Mouse (Mus musculus) liver, embryonic 13.5 days (tissue): ENCODE data around the gene Nuak1. TPM values are rescaled to one million over a fixed set of nuclear protein-coding genes. Genes with fewer than 3 reads are reported as not detected.

Source experiments
- ATAC-seq: fragments of 200-750 bp; cut with Nextera tagmentation; 2 replicates; pipeline ENCODE4 v1.8.0; 2017; ENCODE audit warnings: low read depth, mild to moderate bottlenecking, moderate number of reproducible peaks, moderate library complexity
- DNase-seq: peaks from one replicate; pipeline ENCODE4 v3.0.0; 2022
- H3K27ac ChIP-seq: fragments of 300-500 bp; sonication (generic); 2 replicates; pipeline ENCODE4 v1.5.1; 2015; ENCODE audit warnings: moderate library complexity, mild to moderate bottlenecking, inconsistent platforms
- H3K27me3 ChIP-seq: fragments of 300-500 bp; sonication (generic); 2 replicates; pipeline ENCODE4 v1.6.1; 2015; ENCODE audit warnings: mild to moderate bottlenecking, inconsistent platforms
- H3K36me3 ChIP-seq: fragments of 300-500 bp; sonication (generic); 2 replicates; pipeline ENCODE4 v1.6.1; 2015; ENCODE audit warnings: mild to moderate bottlenecking, inconsistent platforms
- H3K4me1 ChIP-seq: fragments of 300-500 bp; sonication (generic); replicated peaks from 2 replicates; pipeline ENCODE4 v1.6.1; 2015; ENCODE audit warnings: inconsistent platforms
- H3K4me2 ChIP-seq: fragments of 300-500 bp; sonication (generic); 2 replicates; pipeline ENCODE4 v1.6.1; 2015; ENCODE audit warnings: inconsistent platforms, mild to moderate bottlenecking, moderate library complexity
- H3K4me3 ChIP-seq: fragments of 300-500 bp; sonication (generic); replicated peaks from 2 replicates; pipeline ENCODE4 v1.5.1; 2015; ENCODE audit warnings: mild to moderate bottlenecking, inconsistent platforms
- H3K9ac ChIP-seq: fragments of 300-500 bp; sonication (generic); 2 replicates; pipeline ENCODE4 v1.6.1; 2015; ENCODE audit warnings: mild to moderate bottlenecking, inconsistent platforms
- H3K9me3 ChIP-seq: fragments of 300-500 bp; sonication (generic); replicated peaks from 2 replicates; pipeline ENCODE4 v1.6.1; 2016; ENCODE audit warnings: inconsistent platforms
- WGBS: fragments of 180-500 bp; shearing (Covaris S2); methylation state at CpG from one replicate; pipeline ENCODE4 v1.1.7; 2015; ENCODE audit not compliant: insufficient replicate concordance; 5-methylcytosine and 5-hydroxymethylcytosine counted together
- polyA plus RNA-seq: library from polyadenylated mRNA; unstranded; fragments of >200 nt; fragmentation: Nextera tagmentation; extraction: Ambion mirVana; gene quantifications from 2 replicates; pipeline ENCODE4 v1.2.1, GENCODE M21; 2015

The Nuak1 gene
- polyA plus RNA-seq, 1 experiment from 2014 or later: 0.12 TPM

GRCm38 (mm10) chr10:84374996-84375395 is 65.4 kb downstream of the Nuak1 start:
- no peak for DNase-seq
- Histone ChIP-seq H3K4me1 (no peaks in the 10 kb centered on the region), H3K9ac (no peak overlapping the region), H3K27ac (no peak overlapping the region), H3K4me3 (no peak overlapping the region), H3K9me3 (no peaks in the 10 kb centered on the region), H3K36me3 (no peaks in the 10 kb centered on the region), H3K4me2 (no peak overlapping the region), H3K27me3 (no peaks in the 10 kb centered on the region)
- ATAC-seq: no peak
- 80% methylated on average over 18 of the region's 18 CpGs for WGBS

- no peak for ATAC-seq
Observed at GRCm38 (mm10) chr10:84373476-84373875, 66.9 kb downstream of the Nuak1 start.

GRCm38 (mm10) chr10:84372161-84373095 is 68.0 kb downstream of the Nuak1 start:
- Histone ChIP-seq H3K9ac (no peak overlapping the region), H3K27me3 (no peaks in the 10 kb centered on the region), H3K4me3 (no peak overlapping the region), H3K9me3 (no peaks in the 10 kb centered on the region), H3K4me1 (no peaks in the 10 kb centered on the region), H3K27ac (no peak overlapping the region), H3K36me3 (no peaks in the 10 kb centered on the region), H3K4me2 (no peak overlapping the region)
- ATAC-seq (no peak), DNase-seq (no peak)
- 60% methylated on average over 18 of the region's 18 CpGs for WGBS

More at GRCm38 (mm10) chr10:84373476-84373875, 66.9 kb downstream of the Nuak1 start:
- Histone ChIP-seq H3K9me3 (no peaks in the 10 kb centered on the region), H3K9ac (no peak overlapping the region), H3K4me3 (no peak overlapping the region), H3K27ac (no peak overlapping the region), H3K4me1 (no peaks in the 10 kb centered on the region), H3K36me3 (no peaks in the 10 kb centered on the region), H3K4me2 (no peak overlapping the region), H3K27me3 (no peaks in the 10 kb centered on the region)
- WGBS: 61% methylated on average over 2 of the region's 2 CpGs
- DNase-seq: no peak

GRCm38 (mm10) chr10:84371681-84372160 is 68.7 kb downstream of the Nuak1 start:
- H3K27ac ChIP-seq: no peak overlapping the region
- DNase-seq: no peak

GRCm38 (mm10) chr10:84371230-84371629 is 69.2 kb downstream of the Nuak1 start:
- 56% methylated on average over 4 of the region's 4 CpGs for WGBS
- Histone ChIP-seq H3K36me3 (no peaks in the 10 kb centered on the region), H3K4me2 (no peak overlapping the region), H3K9me3 (no peaks in the 10 kb centered on the region), H3K4me3 (no peak overlapping the region), H3K4me1 (no peaks in the 10 kb centered on the region), H3K27ac (no peak overlapping the region), H3K9ac (no peak overlapping the region), H3K27me3 (no peaks in the 10 kb centered on the region)
- ATAC-seq: no peak
- DNase-seq: no peak

More at GRCm38 (mm10) chr10:84371681-84372160, 68.7 kb downstream of the Nuak1 start:
- Histone ChIP-seq H3K27me3 (no peaks in the 10 kb centered on the region), H3K36me3 (no peaks in the 10 kb centered on the region), H3K9me3 (no peaks in the 10 kb centered on the region), H3K4me1 (no peaks in the 10 kb centered on the region), H3K9ac (no peak overlapping the region), H3K4me3 (no peak overlapping the region), H3K4me2 (no peak overlapping the region)
- WGBS: 35% methylated on average over 10 of the region's 10 CpGs
- ATAC-seq: no peak

- H3K4me1 ChIP-seq: no peaks in the 10 kb centered on the region
- no peak overlapping the region for H3K9ac ChIP-seq
- no peak overlapping the region for H3K4me2 ChIP-seq
- WGBS: 40% methylated on average over 11 of the region's 11 CpGs
- DNase-seq: no peak
- H3K9me3 ChIP-seq: no peaks in the 10 kb centered on the region
- H3K4me3 ChIP-seq: no peak overlapping the region
- no peaks in the 10 kb centered on the region for H3K36me3 ChIP-seq
- ATAC-seq: no peak
- no peak overlapping the region for H3K27ac ChIP-seq
- no peaks in the 10 kb centered on the region for H3K27me3 ChIP-seq
Observed at GRCm38 (mm10) chr10:84369646-84370314, 70.6 kb downstream of the Nuak1 start.

GRCm38 (mm10) chr10:84368185-84368584 is 72.2 kb downstream of the Nuak1 start:
- no peaks in the 10 kb centered on the region for H3K36me3 ChIP-seq
- H3K4me2 ChIP-seq: no peak overlapping the region
- DNase-seq (no peak), ATAC-seq (no peak)
- H3K27me3 ChIP-seq: no peaks in the 10 kb centered on the region
- WGBS: 71% methylated on average over 3 of the region's 3 CpGs
- H3K9ac ChIP-seq: no peak overlapping the region
- no peak overlapping the region for H3K4me3 ChIP-seq
- no peaks in the 10 kb centered on the region for H3K9me3 ChIP-seq
- no peak overlapping the region for H3K27ac ChIP-seq
- H3K4me1 ChIP-seq: no peaks in the 10 kb centered on the region

- Histone ChIP-seq H3K27me3 (no peaks in the 10 kb centered on the region), H3K36me3 (no peaks in the 10 kb centered on the region), H3K4me3 (no peak overlapping the region), H3K4me1 (no peaks in the 10 kb centered on the region), H3K4me2 (no peak overlapping the region), H3K9me3 (no peaks in the 10 kb centered on the region), H3K27ac (no peak overlapping the region), H3K9ac (no peak overlapping the region)
- ATAC-seq (no peak), DNase-seq (no peak)
- WGBS: 63% methylated on average over 7 of the region's 7 CpGs
Observed at GRCm38 (mm10) chr10:84365166-84365865, 75.1 kb downstream of the Nuak1 start.

GRCm38 (mm10) chr10:84363833-84364232 is 76.6 kb downstream of the Nuak1 start:
- Histone ChIP-seq H3K27me3 (no peaks in the 10 kb centered on the region), H3K4me2 (no peak overlapping the region), H3K4me1 (no peaks in the 10 kb centered on the region), H3K9me3 (no peaks in the 10 kb centered on the region), H3K9ac (no peak overlapping the region), H3K36me3 (no peaks in the 10 kb centered on the region), H3K27ac (no peak overlapping the region), H3K4me3 (no peak overlapping the region)
- DNase-seq (no peak), ATAC-seq (no peak)
- WGBS: 74% methylated on average over 7 of the region's 7 CpGs

- Histone ChIP-seq H3K27ac (no peak overlapping the region), H3K9me3 (no peaks in the 10 kb centered on the region), H3K4me1 (no peaks in the 10 kb centered on the region), H3K9ac (no peak overlapping the region), H3K4me3 (no peak overlapping the region), H3K4me2 (no peak overlapping the region), H3K27me3 (no peaks in the 10 kb centered on the region), H3K36me3 (no peaks in the 10 kb centered on the region)
- ATAC-seq: no peak
- WGBS: 68% methylated on average over 4 of the region's 4 CpGs
- DNase-seq: no peak
Observed at GRCm38 (mm10) chr10:84360953-84361352, 79.4 kb downstream of the Nuak1 start.

- no peak overlapping the region for H3K27ac ChIP-seq
- H3K36me3 ChIP-seq: no peaks in the 10 kb centered on the region
- no peaks in the 10 kb centered on the region for H3K4me1 ChIP-seq
- H3K9me3 ChIP-seq: no peaks in the 10 kb centered on the region
- no peak overlapping the region for H3K4me2 ChIP-seq
- H3K27me3 ChIP-seq: no peaks in the 10 kb centered on the region
- H3K4me3 ChIP-seq: no peak overlapping the region
- DNase-seq (no peak), ATAC-seq (no peak)
- 13% methylated on average over 9 of the region's 9 CpGs for WGBS
- no peak overlapping the region for H3K9ac ChIP-seq
Observed at GRCm38 (mm10) chr10:84360391-84360790, 80.0 kb downstream of the Nuak1 start.
